Mouse (Mus musculus) brain, adult 2 months (tissue): Measurements from ENCODE around the gene Gm43738.

ENCODE experiments used
- DNase-seq: peaks from one replicate; pipeline ENCODE4 v3.0.0; 2011; ENCODE audit warnings: low read depth, low spot score

The Gm43738 gene

DNA sequence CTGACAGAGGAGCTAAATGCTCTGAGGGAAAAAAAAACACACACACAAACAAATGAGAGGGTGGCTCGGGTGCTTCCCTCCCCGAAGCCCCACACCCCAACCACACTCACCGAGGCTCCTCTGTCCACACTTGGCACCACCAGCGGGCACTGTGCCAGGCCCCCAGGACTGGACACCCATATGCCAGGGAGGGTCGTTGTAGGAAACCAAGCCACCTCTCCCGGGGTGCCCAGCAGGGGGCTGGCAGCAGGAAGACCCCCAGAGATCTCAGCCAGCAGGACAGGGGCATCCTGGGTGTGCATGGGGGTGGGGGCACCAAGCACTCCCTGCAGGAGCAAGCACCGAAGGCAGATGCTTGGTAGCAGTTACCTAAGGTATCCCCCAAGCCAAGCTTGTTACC lies at the start of gene Gm43738:
Gene Gm43738 (minus strand): TSS at position 289 of the 400 bp plus-strand sequence.
- no peak for DNase-seq

- no peak for DNase-seq
Observed at GRCm38 (mm10) chr3:89148567-89148966, 47.7 kb upstream of the Gm43738 start.

- DNase-seq, result no peak
Observed at GRCm38 (mm10) chr3:89147979-89148311, 47.0 kb upstream of the Gm43738 start.

GRCm38 (mm10) chr3:89147101-89147978 lies 46.4 kb upstream of the Gm43738 start:
- DNase-seq, result no peak

DNA sequence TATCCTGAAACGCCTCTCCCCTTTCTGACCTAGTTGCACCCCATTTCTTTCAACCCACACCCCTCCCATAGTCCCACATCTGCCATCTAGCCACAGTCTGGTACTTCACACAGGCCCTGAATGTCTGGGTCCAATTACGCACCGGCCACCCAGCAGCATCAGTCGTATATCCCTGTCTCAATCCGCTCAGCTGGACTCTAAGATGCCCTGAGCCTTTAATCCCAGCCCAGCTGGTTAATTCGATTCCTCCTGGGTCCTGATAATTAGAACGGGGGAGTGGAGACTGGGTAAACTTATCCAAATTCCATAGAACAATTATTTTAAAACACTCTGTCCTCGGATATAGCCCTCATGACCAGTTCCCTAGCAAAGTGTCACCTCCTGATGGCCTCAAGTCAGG lies 44.7 kb upstream of the Gm43738 start:
- no peak for DNase-seq

DNA sequence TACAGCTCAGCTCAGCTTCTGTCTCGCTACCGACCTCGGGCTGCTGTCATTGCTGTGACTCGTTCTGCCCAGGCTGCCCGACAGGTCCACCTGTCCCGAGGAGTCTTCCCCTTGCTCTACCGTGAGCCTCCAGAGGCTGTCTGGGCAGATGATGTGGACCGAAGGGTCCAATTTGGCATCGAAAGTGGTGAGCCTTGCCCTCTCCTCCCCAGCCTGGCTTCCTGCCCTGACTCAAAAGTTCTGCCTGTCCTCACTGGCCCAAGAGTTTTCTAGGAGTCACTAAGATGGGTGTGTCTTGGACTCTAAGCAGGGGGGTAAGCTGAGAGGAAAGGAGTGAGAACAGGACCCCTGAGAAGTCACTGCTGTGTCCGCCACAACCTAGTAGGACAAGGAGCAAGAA lies 43.9 kb upstream of the Gm43738 start:
- DNase-seq, result no peak

DNA sequence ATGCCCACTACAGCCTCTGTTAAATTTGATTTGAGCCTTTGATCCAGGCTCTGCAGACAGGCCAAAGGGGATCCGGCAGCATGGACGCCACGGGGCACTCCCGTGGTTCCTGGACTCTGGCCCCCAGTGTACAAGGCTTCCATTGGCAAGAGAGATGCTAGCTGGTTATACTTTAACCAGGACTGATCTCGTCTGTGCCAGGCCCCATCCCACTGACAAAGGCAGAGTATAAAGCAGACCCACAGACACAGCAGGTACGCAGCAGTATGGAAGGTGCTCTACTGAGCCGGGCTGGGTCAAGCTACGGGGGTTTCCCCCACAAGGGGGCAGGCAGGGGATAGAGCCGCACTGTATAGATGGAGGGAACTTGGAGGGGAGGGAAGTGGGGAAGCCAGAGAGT lies 35.5 kb upstream of the Gm43738 start:
- no peak for DNase-seq

DNA sequence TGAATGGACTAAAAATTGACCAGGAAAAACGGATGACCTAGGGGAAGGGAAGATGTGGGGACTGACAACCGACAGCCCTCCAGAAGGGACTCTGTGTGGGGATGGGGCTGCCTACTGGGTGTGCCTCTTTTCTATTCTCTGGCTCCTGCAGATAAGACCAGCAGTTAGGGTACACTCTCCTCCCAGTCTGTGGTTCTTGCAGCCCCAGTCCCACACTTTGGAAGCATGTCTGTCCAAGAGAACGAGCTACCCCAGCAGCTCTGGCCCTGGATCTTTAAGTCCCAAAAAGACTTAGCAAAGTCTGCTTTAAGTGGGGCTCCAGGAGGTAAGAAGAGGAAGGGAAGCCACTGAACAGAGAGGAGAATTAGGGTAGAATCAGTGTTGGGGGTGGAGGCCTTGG lies 35.1 kb upstream of the Gm43738 start, which contains the start of gene Pklr:
Gene Pklr (plus strand): TSS at position 185 of the 400 bp plus-strand sequence.
- DNase-seq, result no peak

DNA sequence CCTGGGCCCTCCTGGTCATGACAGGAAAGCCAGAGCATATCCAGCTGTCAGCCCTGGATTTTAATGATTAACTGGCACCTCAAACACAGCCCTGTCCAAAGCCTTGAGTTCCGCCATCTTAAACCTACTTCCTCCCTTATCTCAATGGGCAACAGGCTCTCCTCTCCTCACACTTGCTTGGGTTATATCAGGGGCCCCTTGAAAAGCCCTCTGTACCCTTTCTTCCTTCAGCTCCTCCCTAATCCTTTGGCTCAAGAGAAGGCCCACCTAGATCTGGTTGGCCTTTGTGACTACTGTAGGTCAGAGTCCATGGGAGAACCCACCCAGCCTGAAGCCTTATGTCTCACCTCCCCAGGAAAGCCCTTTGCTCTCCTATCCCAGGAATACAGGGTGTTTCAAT lies 32.9 kb upstream of the Gm43738 start:
- DNase-seq, result no peak

DNA sequence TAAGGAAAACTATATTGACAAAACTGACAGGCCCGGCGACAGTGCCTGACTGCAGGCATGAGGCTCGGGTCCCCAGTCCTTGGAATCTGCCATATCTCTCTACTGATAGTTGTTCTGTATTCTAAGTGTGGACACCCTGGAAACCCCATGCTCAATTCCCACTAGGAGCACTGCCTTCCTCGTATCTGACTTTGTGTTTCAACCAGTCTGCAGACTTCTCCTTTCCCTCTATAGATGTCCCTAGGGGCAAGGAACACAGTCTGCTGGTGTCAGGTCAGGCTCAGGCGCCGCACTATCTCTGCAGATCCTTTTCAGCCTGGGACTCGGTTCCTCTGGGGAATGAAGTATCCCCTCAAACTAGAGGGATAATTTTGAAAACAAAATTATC lies 32.2 kb upstream of the Gm43738 start:
- DNase-seq, result no peak

- DNase-seq, result peak; percentile 73
Observed at GRCm38 (mm10) chr3:89132285-89133062, 31.6 kb upstream of the Gm43738 start.

DNA sequence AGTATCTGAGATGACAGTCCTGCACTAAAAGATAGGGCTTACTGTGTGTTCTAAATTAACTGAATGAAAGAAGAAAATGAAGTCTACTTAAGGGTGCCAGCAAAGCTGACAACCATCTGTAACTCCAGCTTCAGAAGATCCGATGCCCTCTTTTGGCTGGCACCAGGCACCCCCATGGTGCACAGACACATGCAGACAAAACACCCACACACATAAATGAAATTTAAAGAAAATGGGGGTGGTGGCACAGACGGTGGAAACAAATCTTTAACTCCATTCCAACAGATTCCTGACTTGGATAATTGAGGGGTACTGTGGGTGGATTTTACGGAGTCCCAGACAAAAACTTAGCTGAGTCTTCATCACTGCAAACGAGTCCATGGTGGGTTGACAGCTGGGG lies 30.9 kb upstream of the Gm43738 start:
- peak; percentile 90 for DNase-seq

DNA sequence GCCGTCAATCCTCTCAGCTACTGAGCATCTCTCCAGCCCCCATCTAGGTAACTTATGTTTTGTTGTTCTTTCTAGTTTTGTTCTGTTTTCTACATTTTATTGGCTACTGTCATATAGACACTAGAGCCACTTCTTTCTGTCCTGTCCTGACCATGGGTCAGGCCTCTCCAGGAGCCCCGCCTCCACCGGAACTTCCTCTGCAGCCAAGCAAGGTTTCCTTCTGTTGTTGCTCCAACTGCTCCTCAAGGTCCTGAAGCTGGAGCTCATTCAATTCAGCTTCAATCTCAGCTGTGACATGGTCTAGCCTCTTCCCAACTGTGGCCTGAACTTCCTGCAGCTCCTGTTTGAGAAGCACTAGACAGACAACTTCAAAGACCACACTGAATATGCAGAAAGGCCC lies 29.0 kb upstream of the Gm43738 start:
- no peak for DNase-seq

DNA sequence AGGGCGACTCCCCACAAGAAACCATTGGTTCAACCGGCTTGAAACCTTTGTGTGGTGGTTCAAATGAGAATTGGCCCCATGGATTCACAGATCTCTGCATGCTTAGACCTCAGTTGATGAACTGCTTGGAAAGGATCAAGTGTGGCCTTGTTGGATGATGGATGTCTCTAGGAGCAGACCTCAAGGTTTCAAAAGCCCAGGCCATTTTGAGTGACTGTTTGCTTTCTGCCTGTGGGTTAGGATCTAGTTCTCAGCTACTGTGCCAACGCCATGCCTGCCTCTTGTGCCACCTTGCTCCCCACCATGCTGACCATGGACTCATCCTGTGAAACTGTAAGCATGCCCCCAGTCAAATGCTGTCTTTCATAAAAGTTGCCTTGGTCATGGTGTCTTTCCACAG lies 25.1 kb upstream of the Gm43738 start:
- DNase-seq, result no peak

GRCm38 (mm10) chr3:89124241-89124640 lies 23.3 kb upstream of the Gm43738 start:
- DNase-seq, result no peak

DNA sequence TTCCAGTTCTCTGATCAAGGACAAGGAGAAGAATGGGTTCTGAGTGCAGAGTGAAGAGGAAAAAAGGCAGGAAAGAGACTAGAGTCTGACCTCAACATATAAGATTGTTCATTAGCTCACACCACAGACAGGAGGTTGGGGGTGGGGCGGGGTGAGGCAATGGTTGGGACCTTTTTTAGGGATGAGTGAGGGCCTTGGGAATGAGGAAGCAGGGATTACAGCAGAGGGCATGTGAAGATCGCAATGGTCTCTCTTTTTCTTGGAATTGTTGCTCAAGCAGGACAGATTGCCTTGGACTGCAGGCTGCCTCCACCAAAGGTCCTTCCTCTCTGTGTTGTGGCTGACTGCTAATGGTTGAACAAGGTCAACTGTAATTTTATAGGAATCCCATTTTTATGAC lies 22.4 kb upstream of the Gm43738 start:
- DNase-seq, result no peak

DNA sequence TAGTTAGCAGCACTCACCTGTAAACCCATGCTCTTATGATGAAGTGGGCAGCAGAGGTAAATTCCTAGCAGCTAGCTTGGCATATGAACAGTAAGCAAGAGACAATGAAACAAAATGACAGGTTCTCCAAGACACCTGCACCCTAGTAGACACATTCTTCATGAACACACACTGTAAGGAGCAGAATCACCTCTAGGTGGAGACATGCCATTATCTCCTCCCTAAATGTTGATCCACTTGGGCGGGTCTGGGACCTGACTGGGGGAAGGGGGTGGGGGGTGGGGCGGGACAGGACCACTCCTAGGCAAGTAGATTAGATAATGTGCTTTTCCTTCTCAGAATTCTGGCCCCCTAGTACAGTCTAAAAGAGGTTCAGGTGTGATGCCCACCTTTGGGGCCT lies 14.6 kb upstream of the Gm43738 start:
- DNase-seq, result peak; percentile 74

DNA sequence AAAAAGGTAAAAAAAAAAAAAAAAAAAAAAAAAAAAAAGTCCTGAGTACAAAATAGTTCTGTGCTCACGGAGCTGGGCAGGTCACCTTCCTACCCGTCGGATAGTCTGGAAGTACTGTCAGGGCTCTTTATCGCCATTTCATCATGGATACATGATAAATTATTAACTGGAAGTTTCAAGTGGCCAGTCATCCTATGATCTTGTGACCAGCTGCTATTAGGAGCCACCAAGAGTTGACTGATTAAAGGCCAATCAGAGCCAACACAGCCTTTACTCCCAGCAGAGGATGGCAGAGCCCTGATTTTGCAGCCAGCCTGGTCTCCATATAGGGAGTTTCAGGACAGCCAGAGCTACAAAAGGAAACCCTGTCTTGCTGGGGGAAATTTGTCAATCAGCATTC lies 12.2 kb upstream of the Gm43738 start:
- DNase-seq, result no peak

- no peak for DNase-seq
Observed at GRCm38 (mm10) chr3:89108146-89108545, 7.2 kb upstream of the Gm43738 start.

GRCm38 (mm10) chr3:89107545-89107944 lies 6.6 kb upstream of the Gm43738 start:
- DNase-seq, result no peak

- no peak for DNase-seq
Observed at GRCm38 (mm10) chr3:89106881-89107280, 6.0 kb upstream of the Gm43738 start.

- DNase-seq, result no peak
Observed at GRCm38 (mm10) chr3:89103291-89103595, 2.3 kb upstream of the Gm43738 start.
